Mouse (Mus musculus): Measurements from ENCODE around the gene 2810459M11Rik.
"Not testable (repeated sequence)": the region's sequence is repeated elsewhere in the genome, so short reads cannot be mapped to it uniquely, and the experiment has no call there.

Gene 2810459M11Rik

DNA sequence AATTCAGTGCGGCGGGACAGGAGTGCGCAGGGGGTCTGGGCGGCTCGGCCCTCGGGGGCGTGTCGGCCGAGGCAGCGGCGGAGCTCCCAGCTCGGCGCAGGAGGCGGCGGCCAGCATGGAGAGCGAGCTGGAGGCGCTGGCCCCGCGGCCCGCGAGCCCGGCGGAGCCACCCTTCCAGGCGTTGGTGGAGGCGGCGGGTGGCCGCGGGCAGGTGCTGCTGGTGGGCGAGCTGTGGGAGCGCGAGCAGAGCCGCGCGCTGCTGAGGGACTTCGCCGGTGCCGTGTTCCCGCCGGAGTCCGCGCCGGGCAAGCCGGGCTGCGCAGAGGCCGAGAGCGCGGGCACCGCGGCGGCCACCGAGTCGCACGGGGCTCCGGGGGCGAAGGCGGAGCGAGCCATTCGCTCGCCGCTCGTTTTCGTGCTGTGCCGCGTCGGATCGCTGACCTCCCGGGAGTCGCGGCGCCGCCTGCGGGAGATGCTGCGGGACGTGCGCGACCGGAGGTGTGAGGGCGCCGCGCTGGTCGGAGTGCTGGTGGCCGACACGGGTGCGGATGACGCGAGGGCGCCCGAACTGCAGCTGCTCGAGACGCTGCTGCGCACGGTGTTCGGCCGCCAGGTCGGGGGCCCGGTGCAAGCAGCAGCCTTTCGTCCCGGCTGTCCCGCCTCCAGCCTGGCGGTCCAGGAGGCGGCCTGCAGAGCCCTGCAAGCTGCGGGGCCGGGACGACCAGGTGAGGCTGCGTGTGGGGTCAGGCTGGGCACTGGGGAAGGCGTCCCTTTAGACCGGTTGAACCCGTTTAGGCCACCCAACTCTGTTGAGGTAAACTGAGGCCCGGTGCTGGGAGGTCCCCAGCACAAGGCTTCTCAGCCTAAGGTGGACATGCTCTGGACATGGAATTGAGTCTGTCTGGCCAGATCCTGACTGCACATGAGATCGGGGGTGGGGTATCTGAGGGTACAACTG is at the start of gene 2810459M11Rik:
2810459M11Rik (plus strand) TSS at position 16 of the 958 bp plus-strand sequence.
- peak; percentile 55 to 67 for DNase-seq

DNA sequence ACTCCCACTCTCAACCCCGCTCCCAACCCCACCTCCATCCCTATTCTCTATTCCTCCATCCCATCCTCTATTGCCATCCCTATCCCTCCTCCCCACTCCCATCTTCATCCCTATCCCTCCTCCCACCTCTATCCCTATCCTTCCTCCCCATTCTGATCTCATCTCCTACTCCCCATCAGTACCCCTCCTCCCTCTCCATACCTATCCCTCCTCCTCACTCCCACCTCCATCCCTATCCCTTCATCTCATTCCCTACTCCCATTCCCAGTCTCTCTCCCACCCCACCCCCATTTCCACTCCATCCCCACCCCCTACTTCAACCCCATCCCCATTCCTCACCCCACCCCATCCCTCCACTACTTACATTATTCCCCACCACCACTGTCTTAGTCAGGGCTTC is 48.4 kb upstream of the 2810459M11Rik start:
- DNase-seq = no peak

DNA sequence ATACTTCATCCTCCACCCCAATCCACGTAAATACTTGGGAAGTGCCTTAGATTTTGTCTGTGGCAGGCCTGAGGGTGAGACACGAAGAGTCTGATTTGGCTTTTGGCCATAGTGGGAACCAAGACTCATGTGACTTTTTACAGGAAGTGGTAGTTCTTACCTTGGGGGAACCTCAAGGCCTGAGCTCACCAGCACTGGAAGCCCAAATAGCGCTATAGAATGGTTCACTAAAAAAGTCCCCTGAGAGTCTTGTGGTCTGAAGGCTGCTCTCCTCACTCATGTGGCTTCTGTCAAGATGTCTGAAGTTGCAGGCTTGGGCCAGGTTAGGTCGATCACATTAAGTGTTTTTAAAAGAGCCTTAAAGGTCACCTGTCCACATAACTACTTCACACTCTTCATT is 47.7 kb upstream of the 2810459M11Rik start:
- DNase-seq = no peak

DNA sequence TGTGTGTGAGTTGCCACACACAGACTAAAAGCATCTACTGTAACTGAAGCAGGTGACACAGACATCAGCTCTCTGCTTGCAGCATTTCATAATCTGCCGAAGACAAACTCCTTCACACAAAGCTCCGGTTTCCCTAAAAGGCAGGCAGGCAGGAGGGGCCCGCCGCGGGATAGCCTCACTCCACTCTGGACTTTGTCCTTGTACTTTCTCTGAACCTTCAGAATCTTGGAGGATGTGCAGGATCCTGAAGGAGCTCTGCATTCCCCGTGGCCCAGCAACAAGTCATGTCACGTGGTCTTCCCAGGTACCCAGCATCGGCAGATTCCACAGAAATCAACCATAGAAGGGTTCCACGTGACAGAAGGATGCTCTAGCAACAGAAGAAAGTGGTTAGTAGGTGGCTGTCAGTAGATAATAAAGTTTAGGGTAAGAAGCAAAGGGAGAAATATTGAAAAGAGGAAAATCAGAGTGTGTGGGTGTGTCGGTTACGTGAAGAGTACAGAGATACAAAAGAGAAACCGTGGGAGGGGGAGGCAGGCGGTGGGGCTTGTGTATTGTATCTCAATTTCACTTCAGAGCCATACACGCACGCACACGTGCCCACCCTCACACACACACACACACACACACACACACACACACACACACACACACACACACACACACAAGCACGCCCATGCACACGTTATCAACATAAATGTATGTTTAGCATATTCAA is 45.7 kb upstream of the 2810459M11Rik start:
- no peak for DNase-seq

DNA sequence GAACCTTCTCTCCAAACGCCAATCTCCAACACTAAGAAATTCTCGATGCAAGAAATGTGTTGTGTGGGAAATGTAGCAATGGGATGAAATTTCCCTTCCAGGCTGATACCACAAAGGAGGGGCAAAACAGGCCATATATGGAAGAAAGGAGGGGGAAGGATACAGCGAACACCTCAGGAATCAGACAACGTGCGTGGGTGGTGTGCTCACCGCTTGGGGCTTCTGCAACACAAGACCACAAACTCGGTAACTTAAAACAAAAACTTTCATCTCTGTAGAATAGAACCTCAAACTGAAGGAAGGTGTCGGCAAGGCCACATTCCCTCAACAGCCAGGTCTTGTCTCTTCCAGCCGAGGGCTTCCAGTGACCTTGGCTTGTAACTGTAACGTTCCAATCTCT is 40.1 kb upstream of the 2810459M11Rik start:
- no peak for DNase-seq

DNA sequence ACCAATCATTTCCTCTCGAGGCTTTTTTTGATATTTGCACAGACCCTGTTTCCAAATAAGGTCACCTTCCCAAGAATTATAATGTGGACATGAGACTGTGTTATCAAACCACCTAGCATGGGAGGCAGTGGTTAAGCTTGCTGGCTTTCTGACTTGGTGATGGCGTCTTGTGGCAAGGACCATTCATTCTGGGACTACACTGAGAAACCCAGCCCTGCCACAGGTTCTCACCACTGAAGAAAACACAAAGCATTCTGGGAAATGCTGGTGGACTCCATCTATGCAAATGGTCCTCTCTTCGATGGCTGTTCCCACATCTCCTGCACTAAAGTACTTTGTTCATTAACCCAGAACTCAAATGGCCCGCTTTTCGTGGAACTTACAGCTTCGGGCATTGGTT is 39.6 kb upstream of the 2810459M11Rik start:
- DNase-seq = no peak

DNA sequence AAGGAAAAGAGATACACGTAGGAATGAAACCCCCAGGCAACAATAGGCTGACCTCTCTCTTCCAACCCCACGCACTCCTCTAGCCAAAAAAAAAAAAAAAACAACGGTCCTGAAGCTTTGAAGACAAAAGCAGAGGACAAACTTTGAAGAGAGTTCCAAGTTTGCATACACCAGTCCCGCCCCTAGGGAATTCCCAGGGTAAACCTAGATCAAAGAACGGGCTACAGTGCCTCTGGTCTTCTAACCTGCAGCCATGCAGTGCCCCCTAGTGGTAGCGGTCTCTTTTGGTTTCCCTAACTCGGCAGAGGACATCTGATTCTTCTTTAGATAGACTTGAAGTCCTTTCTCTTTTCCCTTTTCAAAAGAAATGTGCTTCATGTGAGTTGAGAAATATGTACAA is 37.9 kb upstream of the 2810459M11Rik start:
- DNase-seq = peak; percentile 94

DNA sequence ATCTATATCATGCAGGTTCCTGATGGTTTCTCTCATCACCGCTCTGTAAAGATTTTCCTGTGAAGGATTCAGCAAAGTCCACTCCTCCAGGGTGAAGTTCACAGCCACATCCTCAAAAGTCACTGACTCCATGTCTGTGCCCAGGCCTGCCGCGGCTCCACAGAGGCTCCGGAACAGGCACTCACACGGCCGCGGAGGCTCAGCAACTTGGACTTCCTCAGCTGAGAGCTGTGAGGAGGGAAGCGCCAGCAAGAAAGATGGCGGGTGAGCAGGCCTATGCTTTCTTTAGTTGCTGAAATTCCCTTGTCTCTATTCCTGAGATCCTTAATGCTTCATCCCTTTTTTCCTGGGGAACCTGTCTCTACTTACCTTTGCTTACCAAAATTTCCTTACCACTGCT is 29.9 kb upstream of the 2810459M11Rik start:
- not testable (repeated sequence) for DNase-seq

DNA sequence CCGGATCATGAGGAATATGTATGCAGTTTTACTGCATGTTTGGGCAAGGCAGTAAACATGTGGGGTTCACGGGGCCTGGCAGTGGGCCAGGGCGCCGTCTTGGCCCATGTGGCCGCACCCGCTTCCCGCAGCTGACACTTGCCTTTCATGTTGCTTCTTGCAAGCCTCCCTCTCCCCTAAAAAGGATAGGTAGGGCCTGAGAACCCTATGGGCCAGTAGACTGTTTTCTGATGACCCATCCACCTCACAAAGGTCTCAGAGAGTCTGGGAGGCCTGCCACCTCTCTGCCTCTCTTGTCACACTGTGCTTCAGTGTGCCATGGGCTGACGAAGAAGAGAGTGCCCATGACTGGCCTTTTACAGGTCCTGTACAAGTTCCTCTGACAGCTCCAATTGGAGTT is 29.1 kb upstream of the 2810459M11Rik start, which contains the start of gene Spata3:
Spata3 (plus strand) TSS at position 301 of the 400 bp plus-strand sequence.
- DNase-seq = no peak

DNA sequence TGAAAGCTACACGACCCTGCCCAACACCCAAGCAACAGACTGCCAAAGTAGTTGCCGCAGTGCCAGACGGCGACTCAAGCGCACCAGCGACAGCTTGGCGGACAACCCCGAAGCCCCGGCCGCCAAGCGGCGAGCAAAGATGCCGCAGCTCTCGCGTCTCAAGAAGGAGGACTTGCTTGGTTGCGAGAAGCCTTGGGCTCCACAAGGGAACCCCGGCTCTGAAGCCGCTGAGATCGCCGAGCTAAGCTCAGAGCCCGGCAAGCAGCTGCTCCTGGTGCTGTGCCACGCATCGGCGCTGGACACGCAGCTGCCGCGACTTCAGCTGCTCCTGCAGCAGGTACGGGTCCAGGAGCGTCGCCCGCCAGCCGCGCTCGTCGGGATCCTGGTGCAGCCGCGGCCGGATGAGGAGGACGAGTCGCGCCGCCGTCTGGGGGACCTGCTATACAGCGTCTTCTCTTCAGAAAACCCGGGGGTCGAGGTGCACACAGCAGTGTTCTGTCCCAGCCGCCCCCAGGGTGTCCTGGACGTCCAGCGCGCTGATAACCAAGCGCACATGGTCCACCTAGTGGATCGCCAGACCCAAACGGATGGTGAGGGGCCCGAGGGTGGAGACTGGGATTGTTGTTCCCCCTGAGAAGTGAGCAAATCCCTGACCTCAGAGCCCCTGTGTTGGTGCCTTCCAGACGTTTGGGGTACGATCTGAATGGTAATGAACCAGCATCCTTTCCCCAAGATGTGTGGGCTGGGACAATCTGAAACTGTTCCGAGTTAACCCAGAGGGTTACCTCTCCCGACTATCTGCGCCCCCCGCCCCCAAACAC is 27.2 kb upstream of the 2810459M11Rik start:
- peak; percentile 70 to 79 for DNase-seq

DNA sequence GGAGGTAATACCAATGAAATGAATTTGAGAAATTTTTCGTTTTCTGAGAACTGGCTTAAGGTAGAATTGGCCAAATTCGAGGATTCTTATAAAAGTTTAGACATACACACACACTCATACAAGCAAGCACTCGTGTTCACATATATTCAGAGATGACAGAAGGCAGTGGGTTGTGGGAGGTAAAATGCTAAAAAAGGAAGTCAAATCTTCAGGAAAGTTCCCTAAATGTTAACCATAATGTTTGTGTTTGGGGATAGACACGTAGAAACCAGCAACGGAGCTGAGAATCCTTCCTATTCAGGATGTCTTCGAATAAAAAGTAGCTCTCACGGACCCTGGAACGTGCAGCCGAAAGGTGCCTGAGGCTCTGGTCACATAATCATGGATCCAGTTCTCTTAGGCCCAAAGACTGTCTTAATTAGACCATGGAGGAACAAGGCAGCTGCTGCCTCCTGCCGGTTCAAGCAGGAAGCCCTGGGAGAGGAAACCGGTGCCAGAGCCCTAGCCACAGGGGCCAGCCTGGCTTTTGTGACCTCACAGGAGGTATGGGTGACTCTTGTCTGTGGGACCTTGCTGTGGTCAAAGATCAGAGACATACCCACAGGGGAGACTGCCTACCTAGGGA is 24.2 kb upstream of the 2810459M11Rik start:
- no peak for DNase-seq

DNA sequence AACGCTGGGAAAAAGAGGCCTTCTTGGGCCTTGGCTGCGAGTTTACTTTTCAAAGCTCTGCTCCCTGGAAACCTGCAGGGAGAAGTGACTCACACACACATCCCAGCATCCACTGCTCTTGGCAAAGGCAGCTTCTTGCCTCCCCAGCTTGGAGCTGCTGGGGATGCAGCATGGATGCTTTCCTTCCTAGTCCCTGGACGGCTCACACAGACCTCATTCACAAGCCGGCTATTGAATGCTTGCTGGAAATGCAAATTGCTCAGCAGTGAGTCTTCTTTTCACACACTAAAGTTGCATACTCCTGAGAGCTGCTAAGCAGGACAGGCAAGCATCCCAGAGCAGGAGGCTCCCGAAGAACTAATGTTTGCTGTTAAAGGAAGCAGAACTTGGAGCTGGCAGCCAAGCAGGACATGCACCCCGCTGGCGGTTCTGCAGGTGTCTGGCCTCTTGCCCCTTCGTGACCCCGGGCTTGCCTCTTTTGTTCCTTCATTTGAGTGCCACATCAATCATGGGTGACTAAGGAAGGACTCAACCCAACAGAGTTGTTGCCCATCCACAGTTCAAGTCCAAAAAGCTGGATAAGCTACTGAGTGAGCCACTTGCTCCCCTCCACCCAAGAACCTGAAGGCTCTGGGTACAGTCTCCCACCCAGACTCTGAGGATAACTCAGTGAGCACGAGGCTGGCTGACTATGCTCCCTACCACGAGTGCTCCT is 13.2 kb upstream of the 2810459M11Rik start:
- no peak for DNase-seq

DNA sequence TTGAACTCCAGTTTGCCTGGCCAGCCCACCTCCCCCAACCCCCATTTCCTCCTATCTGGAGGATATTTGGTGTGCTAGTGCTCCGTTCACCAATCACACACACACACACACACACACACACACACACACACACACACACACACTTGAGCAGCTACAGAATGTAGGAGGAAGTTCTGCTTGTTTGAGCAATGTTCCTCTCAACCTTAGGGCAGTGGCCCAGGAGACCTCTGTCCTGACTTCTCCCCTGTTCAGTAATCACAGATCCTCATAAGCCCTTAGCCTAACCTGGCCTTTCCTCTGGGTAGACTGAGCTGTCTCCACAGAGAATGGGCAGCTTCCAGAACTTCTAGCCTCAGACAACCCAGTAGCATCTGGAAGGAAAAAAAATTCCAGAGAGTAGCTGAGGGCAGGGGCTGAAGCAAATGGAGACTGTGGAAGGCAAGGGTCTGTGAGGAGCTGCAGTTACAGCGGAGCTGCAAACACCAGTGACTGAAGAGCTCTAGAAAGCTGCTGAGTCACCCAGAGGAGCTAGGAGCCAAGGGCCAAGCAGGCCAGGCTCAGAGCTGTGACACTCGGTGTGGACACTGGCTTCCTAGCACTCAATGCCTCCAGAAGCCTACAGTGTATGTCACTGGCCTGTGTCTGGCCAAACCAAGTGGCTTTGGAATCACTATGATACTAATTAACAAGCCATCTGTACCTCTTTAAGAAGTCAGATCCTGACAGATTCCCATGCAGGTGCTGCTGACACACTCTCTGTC is 7.3 kb upstream of the 2810459M11Rik start:
- no peak for DNase-seq

DNA sequence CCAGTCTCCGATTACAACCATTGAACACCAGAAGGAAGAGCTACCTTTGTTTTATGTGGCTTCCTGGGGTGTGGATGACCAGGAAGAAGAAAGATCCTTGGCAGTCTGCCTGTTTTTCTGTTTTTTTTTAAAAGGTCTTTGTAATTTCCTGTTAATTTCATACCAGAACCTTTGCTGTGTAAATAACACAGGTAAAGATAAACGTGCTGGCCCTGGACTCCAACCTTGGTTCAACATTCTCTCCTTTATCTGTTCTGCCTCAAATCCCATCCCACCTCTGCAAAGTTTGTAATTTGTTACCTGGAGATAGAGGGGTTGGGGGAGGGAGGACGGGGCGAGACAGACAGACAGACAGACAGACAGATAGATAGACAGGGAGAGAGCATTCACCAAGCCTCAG is 5.5 kb upstream of the 2810459M11Rik start:
- no peak for DNase-seq

DNA sequence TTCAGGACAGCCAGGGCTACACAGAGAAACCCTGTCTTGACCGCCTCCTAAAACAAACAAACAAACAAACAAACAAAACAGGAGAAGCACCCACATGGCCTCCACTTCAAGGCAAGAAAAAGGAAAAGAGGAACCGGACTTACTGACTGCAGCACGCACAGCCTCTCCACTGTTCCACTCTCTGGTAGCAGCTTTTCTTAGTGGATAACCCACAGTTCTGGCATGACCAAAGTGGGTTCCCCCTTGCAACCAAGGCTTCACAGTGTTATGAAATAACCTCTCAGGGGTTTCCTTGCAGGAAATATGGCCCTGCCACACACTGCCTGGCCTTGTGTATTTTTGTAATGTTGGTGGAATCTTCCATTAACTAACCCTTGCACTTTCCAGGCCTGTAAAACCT is 4.8 kb upstream of the 2810459M11Rik start:
- no peak for DNase-seq

DNA sequence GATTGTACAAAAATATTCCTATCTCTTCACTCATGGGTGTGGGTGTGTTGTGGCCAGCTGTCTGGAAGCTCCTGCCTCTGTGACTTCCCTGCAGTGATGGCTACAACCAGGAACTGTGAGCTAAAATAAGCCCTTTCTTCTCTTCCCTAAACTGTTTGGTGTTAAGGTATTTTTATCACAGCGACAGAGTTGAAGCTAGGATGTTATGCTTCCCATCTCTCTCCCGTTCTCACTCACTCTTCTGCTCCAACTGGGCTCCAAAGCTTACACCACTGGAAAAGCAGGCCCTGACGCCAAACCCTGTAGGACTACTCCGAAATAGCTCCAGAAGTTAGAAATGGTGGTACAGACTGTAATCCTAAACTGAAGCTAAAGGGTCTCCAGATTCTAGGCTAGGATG is 607 bp upstream of the 2810459M11Rik start:
- DNase-seq = no peak

DNA sequence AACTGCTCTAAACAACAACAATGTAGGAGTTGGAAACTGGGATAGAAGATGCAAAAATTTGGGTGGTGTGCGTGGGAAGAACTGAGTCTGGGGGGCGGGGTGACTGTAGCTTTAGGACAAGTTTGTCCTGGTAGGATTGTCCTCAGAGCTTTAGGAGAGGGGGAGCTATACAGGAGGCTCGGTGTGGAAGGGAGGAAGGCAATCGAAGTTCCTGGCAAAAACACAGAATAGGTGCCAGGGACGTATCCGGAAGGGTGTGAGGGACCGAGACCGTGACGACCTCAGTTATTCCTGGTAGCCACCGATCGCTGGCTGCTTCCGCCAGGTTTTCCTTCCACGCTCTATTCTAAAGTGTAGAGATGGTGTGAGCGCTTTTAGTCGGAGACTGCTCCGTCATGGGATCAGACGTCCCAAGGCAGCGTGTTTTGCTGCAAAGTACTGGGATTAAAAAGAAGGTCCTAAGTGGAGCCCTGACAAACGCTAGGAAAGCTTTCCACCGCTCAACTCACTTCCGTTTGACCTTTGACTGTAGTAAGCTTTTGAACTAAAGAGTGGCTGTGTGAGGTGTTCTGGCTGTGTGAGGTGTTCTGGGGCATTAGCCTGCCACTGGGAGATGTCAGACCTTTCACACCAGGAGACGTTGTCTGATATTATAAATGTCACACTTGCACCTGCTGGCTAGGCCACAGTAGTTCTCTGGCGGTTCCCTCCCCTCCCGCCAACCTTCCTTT is 1.3 kb downstream of the 2810459M11Rik start:
- peak in 1 of 2 experiments; percentile 10 for DNase-seq

DNA sequence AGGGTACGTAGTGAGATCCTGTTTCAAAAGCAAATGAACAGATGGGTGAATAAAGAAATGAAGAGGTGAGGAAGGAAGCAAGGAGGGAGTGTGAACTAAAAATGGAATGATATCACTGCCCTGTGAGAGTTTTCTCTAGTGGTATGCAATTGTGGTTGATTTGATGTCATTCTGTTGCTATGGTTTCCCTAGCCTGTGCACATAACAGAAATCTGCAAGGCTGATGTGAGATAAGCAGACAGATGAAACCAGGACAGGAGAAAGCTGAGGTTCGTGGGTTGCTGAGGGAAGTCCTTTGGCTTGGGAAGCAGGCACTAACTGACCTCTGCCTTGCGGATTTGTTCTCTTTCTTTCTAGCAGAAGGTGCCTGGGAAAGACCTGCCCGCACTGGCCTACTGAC is 2.6 kb downstream of the 2810459M11Rik start:
- no peak for DNase-seq

DNA sequence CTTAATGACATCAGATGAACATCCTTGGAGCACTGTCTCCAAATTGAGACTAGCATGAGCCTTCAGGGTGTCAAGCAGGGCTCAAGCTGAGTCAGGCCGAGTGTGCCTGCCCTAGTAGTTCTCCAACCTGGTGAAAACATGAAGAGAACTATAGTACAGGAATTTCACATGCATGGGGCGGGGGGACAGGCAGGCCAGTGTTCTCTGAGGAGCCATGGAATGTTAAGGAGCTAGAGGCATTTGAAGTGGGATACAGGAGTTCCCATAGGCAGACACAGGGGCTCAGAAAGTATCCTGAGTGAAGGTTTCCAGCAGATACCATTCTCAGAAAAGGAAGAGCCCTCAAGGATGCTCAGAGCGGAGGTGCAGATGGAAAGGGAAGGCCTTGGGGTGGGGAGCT is 3.1 kb downstream of the 2810459M11Rik start:
- DNase-seq = no peak

DNA sequence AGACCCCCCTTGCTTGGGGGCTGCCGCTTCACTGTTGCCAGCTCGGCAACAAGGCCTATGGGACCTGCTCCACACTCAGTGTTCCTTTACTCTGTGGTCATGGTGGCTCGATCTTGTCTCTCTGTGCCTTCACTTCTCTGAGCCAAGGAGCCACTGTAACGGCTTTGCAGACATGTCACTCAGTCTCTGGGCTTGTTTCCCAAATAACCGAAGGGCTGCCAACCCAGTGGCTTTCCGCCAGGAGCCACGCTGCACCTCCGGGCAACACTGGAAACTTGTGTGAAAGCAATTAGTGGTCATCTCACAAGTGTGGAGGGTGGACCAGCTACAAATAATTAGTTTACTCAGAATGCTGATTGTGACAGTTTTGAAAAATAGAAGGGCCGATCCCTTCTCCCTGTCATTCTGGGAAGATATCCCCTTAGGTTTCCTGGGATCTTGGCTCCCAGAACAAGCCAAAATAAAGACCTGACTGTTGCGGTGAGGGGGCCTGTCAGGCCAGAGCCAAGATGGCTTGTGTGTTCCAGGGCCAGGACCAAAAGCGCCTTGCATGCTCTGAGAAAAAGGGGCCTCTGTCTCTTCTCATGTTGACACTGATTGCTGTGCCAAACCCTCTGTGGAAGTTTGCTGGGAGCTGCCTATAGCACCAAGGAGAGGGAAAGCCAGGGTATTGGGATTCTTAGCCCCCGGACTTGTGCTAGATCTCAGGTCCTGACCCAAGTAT is 7.7 kb downstream of the 2810459M11Rik start:
- DNase-seq = no peak
